Mouse (Mus musculus) urinary bladder, postnatal 36 days (tissue): ENCODE measurements around the gene Ddx28.
"Not testable (repeated sequence)": the region's sequence is repeated elsewhere in the genome, so short reads cannot be mapped to it uniquely, and the experiment has no call there.

Experiments used
- DNase-seq, 2 experiments: peaks; one replicate each; pipeline ENCODE4 v3.0.0; 2022; ENCODE audit warnings: low spot score in 2 of 2, mixed read lengths in 1 of 2

Ddx28 gene

GRCm38 (mm10) chr8:106016284-106016683 is 4.6 kb upstream of the Ddx28 start:
- DNase-seq: no peak

GRCm38 (mm10) chr8:106012203-106012602 is 521 bp upstream of the Ddx28 start:
- not testable (repeated sequence) for DNase-seq

- DNase-seq: peak; percentile 86 to 90
Measured at GRCm38 (mm10) chr8:106010748-106011642, 687 bp downstream of the Ddx28 start.

GRCm38 (mm10) chr8:106007891-106008290 is 3.8 kb downstream of the Ddx28 start:
- DNase-seq: not testable (repeated sequence)

GRCm38 (mm10) chr8:106007135-106007534 is 4.5 kb downstream of the Ddx28 start:
- DNase-seq: no peak

- DNase-seq: no peak
Measured at GRCm38 (mm10) chr8:106006413-106006812, 5.3 kb downstream of the Ddx28 start.

GRCm38 (mm10) chr8:106005875-106006274 is 5.8 kb downstream of the Ddx28 start, which contains the start of gene Dpep2nb:
TSS of gene Dpep2nb (minus strand) at chr8:106005975.
- DNase-seq: no peak

- DNase-seq: no peak
Measured at GRCm38 (mm10) chr8:106004538-106005207, 7.0 kb downstream of the Ddx28 start.

- DNase-seq: no peak
Measured at GRCm38 (mm10) chr8:106001908-106002307, 9.8 kb downstream of the Ddx28 start.

- peak in 1 of 2 experiments; percentile 26 for DNase-seq
Measured at GRCm38 (mm10) chr8:105998971-105999370, 12.7 kb downstream of the Ddx28 start.

- DNase-seq: no peak
Measured at GRCm38 (mm10) chr8:105996359-105996758, 15.3 kb downstream of the Ddx28 start.

GRCm38 (mm10) chr8:105993226-105993625 is 18.5 kb downstream of the Ddx28 start:
- no peak for DNase-seq

- no peak for DNase-seq
Measured at GRCm38 (mm10) chr8:105992499-105992898, 19.2 kb downstream of the Ddx28 start.

GRCm38 (mm10) chr8:105991546-105991945 is 20.1 kb downstream of the Ddx28 start:
- no peak for DNase-seq

GRCm38 (mm10) chr8:105990856-105991387 is 20.8 kb downstream of the Ddx28 start, which contains the start of gene Dus2:
TSS of gene Dus2 (plus strand) at chr8:105991337.
- peak; percentile 78 to 84 for DNase-seq

- no peak for DNase-seq
Measured at GRCm38 (mm10) chr8:105988546-105988945, 23.1 kb downstream of the Ddx28 start.

- not testable (repeated sequence) for DNase-seq
Measured at GRCm38 (mm10) chr8:105983406-105983805, 28.3 kb downstream of the Ddx28 start.

GRCm38 (mm10) chr8:105981146-105981545 is 30.5 kb downstream of the Ddx28 start:
- no peak for DNase-seq

- no peak for DNase-seq
Measured at GRCm38 (mm10) chr8:105979325-105979724, 32.4 kb downstream of the Ddx28 start, which contains the start of gene Dpep3. TSS of gene Dpep3 (minus strand) at chr8:105979429.

- DNase-seq: no peak
Measured at GRCm38 (mm10) chr8:105975363-105975762, 36.3 kb downstream of the Ddx28 start.

GRCm38 (mm10) chr8:105971019-105971720 is 40.5 kb downstream of the Ddx28 start:
- DNase-seq: no peak

GRCm38 (mm10) chr8:105969367-105969766 is 42.3 kb downstream of the Ddx28 start:
- DNase-seq: no peak
